Mouse (Mus musculus) midbrain, embryonic 11.5 days (tissue): ENCODE results near the gene Tnfaip8l1. TPM values are rescaled to one million over a fixed set of nuclear protein-coding genes. Genes with fewer than 3 reads are reported as not detected.

Experiments used
- ATAC-seq: fragments of 200-750 bp; cut with Nextera tagmentation; 2 replicates; pipeline ENCODE4 v1.8.0; 2017; ENCODE audit warnings: moderate TSS enrichment, moderate library complexity; ENCODE audit not compliant: low FRiP score
- DNase-seq: peaks from one replicate; pipeline ENCODE4 v3.0.0; 2015; ENCODE audit warnings: low spot score; ENCODE audit errors: missing footprints
- H3K27ac ChIP-seq: fragments of 300-500 bp; sonication (generic); 2 replicates; pipeline ENCODE4 v1.5.1; 2014; ENCODE audit warnings: low read depth, low read length
- H3K27me3 ChIP-seq: fragments of 300-500 bp; sonication (generic); 2 replicates; pipeline ENCODE4 v1.6.1; 2014; ENCODE audit warnings: mild to moderate bottlenecking, low read length, moderate library complexity, mixed read lengths; ENCODE audit not compliant: control insufficient read depth, insufficient read depth
- H3K36me3 ChIP-seq: fragments of 300-500 bp; sonication (generic); 2 replicates; pipeline ENCODE4 v1.6.1; 2014; ENCODE audit warnings: mild to moderate bottlenecking, low read length, moderate library complexity, mixed read lengths; ENCODE audit not compliant: control insufficient read depth, insufficient read depth
- H3K4me1 ChIP-seq: fragments of 300-500 bp; sonication (generic); 2 replicates; pipeline ENCODE4 v1.6.1; 2014; ENCODE audit warnings: low read length; ENCODE audit not compliant: control insufficient read depth, insufficient read depth
- H3K4me2 ChIP-seq: fragments of 300-500 bp; sonication (generic); 2 replicates; pipeline ENCODE4 v1.6.1; 2014; ENCODE audit warnings: mild to moderate bottlenecking, moderate library complexity
- H3K4me3 ChIP-seq: fragments of 300-500 bp; sonication (generic); 2 replicates; pipeline ENCODE4 v1.5.1; 2014; ENCODE audit warnings: low read depth, low read length
- H3K9ac ChIP-seq: fragments of 300-500 bp; sonication (generic); 2 replicates; pipeline ENCODE4 v1.6.1; 2014; ENCODE audit warnings: low read length
- H3K9me3 ChIP-seq: fragments of 300-500 bp; sonication (generic); 2 replicates; pipeline ENCODE4 v1.6.1; 2016; ENCODE audit warnings: low read length; ENCODE audit not compliant: control insufficient read depth
- WGBS: fragments of 180-500 bp; shearing (Covaris S2); extraction: QIAGEN DNeasy Blood & Tissue Kit; methylation state at CpG from one replicate; pipeline ENCODE4 v1.1.7; 2014; 5-methylcytosine and 5-hydroxymethylcytosine counted together
- polyA plus RNA-seq: library from polyadenylated mRNA; unstranded; fragments of >200 nt; fragmentation: Nextera tagmentation; extraction: Ambion mirVana; gene quantifications from 2 replicates; pipeline ENCODE4 v1.2.1, GENCODE M21; 2014

Tnfaip8l1 gene
- polyA plus RNA-seq, 1 experiment from 2014 or later, result 7.7 TPM

GRCm38 (mm10) chr17:56206276-56206884, 44.1 kb downstream of the Tnfaip8l1 start:
- no peak for ATAC-seq
- Histone ChIP-seq H3K36me3 (peaks cover 38% of the 10 kb centered on the region), H3K27ac (no peak overlapping the region), H3K4me1 (no peaks in the 10 kb centered on the region), H3K4me2 (no peak overlapping the region), H3K9ac (no peak overlapping the region), H3K4me3 (no peak overlapping the region), H3K27me3 (no peaks in the 10 kb centered on the region), H3K9me3 (no peaks in the 10 kb centered on the region)
- WGBS, result 92% methylated on average over 10 of the region's 10 CpGs
- DNase-seq, result no peak

- no peaks in the 10 kb centered on the region for H3K4me1 ChIP-seq
- no peak overlapping the region for H3K4me2 ChIP-seq
- no peak overlapping the region for H3K4me3 ChIP-seq
- H3K9me3 ChIP-seq, result no peaks in the 10 kb centered on the region
- no peak overlapping the region for H3K27ac ChIP-seq
- peaks cover 38% of the 10 kb centered on the region for H3K36me3 ChIP-seq
- ATAC-seq (no peak), DNase-seq (no peak)
- no peaks in the 10 kb centered on the region for H3K27me3 ChIP-seq
- 82% methylated on average over 6 of the region's 6 CpGs for WGBS
- no peak overlapping the region for H3K9ac ChIP-seq
Measured at GRCm38 (mm10) chr17:56206986-56207674, 44.9 kb downstream of the Tnfaip8l1 start.

GRCm38 (mm10) chr17:56207963-56208530, 45.8 kb downstream of the Tnfaip8l1 start:
- H3K27ac ChIP-seq, result no peak overlapping the region
- ATAC-seq, result no peak
- no peak overlapping the region for H3K4me2 ChIP-seq
- 94% methylated on average over 9 of the region's 9 CpGs for WGBS
- DNase-seq, result no peak
- H3K27me3 ChIP-seq, result no peaks in the 10 kb centered on the region
- no peak overlapping the region for H3K9ac ChIP-seq
- no peaks in the 10 kb centered on the region for H3K9me3 ChIP-seq
- H3K4me3 ChIP-seq, result no peak overlapping the region
- H3K36me3 ChIP-seq, result peaks cover 30% of the 10 kb centered on the region
- no peaks in the 10 kb centered on the region for H3K4me1 ChIP-seq

- Histone ChIP-seq H3K4me2 (no peak overlapping the region), H3K27me3 (no peaks in the 10 kb centered on the region), H3K36me3 (peaks cover 27% of the 10 kb centered on the region), H3K27ac (no peak overlapping the region), H3K4me3 (no peak overlapping the region), H3K9me3 (no peaks in the 10 kb centered on the region), H3K4me1 (no peaks in the 10 kb centered on the region), H3K9ac (no peak overlapping the region)
- ATAC-seq, result no peak
- DNase-seq, result no peak
- WGBS, result 93% methylated on average over 3 of the region's 3 CpGs
Measured at GRCm38 (mm10) chr17:56208821-56209220, 46.5 kb downstream of the Tnfaip8l1 start.

GRCm38 (mm10) chr17:56211090-56211489, 48.8 kb downstream of the Tnfaip8l1 start:
- WGBS, result 93% methylated on average over 2 of the region's 2 CpGs

GRCm38 (mm10) chr17:56212676-56213075, 50.4 kb downstream of the Tnfaip8l1 start:
- Histone ChIP-seq H3K9me3 (no peaks in the 10 kb centered on the region), H3K4me3 (no peak overlapping the region), H3K9ac (no peak overlapping the region), H3K27ac (no peak overlapping the region), H3K4me2 (no peak overlapping the region), H3K36me3 (peaks cover 10% of the 10 kb centered on the region), H3K4me1 (peaks cover 7% of the 10 kb centered on the region), H3K27me3 (no peaks in the 10 kb centered on the region)
- no peak for ATAC-seq
- DNase-seq, result no peak
- WGBS, result 82% methylated on average over 6 of the region's 6 CpGs

More at GRCm38 (mm10) chr17:56211090-56211489, 48.8 kb downstream of the Tnfaip8l1 start:
- H3K9ac ChIP-seq, result no peak overlapping the region
- no peak for DNase-seq
- no peak overlapping the region for H3K27ac ChIP-seq
- no peaks in the 10 kb centered on the region for H3K27me3 ChIP-seq
- no peak for ATAC-seq
- H3K4me2 ChIP-seq, result no peak overlapping the region
- no peaks in the 10 kb centered on the region for H3K9me3 ChIP-seq
- H3K4me3 ChIP-seq, result no peak overlapping the region
- peaks cover 10% of the 10 kb centered on the region for H3K36me3 ChIP-seq
- H3K4me1 ChIP-seq, result no peaks in the 10 kb centered on the region

GRCm38 (mm10) chr17:56214229-56214628, 52.0 kb downstream of the Tnfaip8l1 start:
- H3K4me2 ChIP-seq, result no peak overlapping the region
- H3K36me3 ChIP-seq, result peaks cover 7% of the 10 kb centered on the region
- H3K27ac ChIP-seq, result no peak overlapping the region
- peaks cover 11% of the 10 kb centered on the region for H3K4me1 ChIP-seq
- 91% methylated on average over 1 of the region's 1 CpGs for WGBS
- no peak overlapping the region for H3K9ac ChIP-seq
- H3K9me3 ChIP-seq, result no peaks in the 10 kb centered on the region
- no peaks in the 10 kb centered on the region for H3K27me3 ChIP-seq
- ATAC-seq, result no peak
- no peak for DNase-seq
- H3K4me3 ChIP-seq, result no peak overlapping the region

- Histone ChIP-seq H3K4me3 (peak overlapping the region; percentile 92), H3K4me2 (peak overlapping the region; percentile 85), H3K9me3 (no peaks in the 10 kb centered on the region), H3K4me1 (peaks cover 13% of the 10 kb centered on the region), H3K36me3 (no peaks in the 10 kb centered on the region; the same call in 1 of the 2 replicates), H3K27me3 (no peaks in the 10 kb centered on the region), H3K9ac (peak overlapping the region; percentile 89), H3K27ac (no peak overlapping the region)
- no peak for ATAC-seq
- no peak for DNase-seq
- WGBS, result 77% methylated on average over 13 of the region's 13 CpGs
Measured at GRCm38 (mm10) chr17:56217670-56218069, 55.4 kb downstream of the Tnfaip8l1 start.
